Mouse (Mus musculus) myocyte (in vitro differentiated cells): ENCODE measurements at regions not wholly inside any gene's neighbourhood (a gene's known extent, or its start where the extent isn't known, plus 50 kb on each side); places are given as distances from the start of the nearest gene placed in this dataset.

Experiments used
- H3K27me3 ChIP-seq: one replicate; pipeline ENCODE4 v1.6.1; 2011; ENCODE audit not compliant: control insufficient read depth, insufficient read depth, insufficient read length
- H3K36me3 ChIP-seq: one replicate; pipeline ENCODE4 v1.6.1; 2011; ENCODE audit not compliant: control insufficient read depth, insufficient read depth
- H3K4me2 ChIP-seq: one replicate; pipeline ENCODE4 v1.6.1; 2011; ENCODE audit warnings: low read depth, control low read depth
- H3K4me3 ChIP-seq: one replicate; pipeline ENCODE4 v1.5.1; 2011; ENCODE audit warnings: mild to moderate bottlenecking, control low read depth, moderate library complexity
- H3K79me2 ChIP-seq: one replicate; pipeline ENCODE4 v1.6.1; 2011; ENCODE audit not compliant: control insufficient read depth, insufficient read depth
- H3ac ChIP-seq: one replicate; pipeline ENCODE4 v1.6.1; 2011; ENCODE audit not compliant: control insufficient read depth, insufficient read length
- CEBPB ChIP-seq: IDR thresholded peaks from 2 replicates; pipeline ENCODE4 v1.6.1; 2011; ENCODE audit warnings: mild to moderate bottlenecking, moderate library complexity; ENCODE audit not compliant: poor library complexity, insufficient read depth, severe bottlenecking
- E2F4 ChIP-seq: IDR thresholded peaks from one replicate; pipeline ENCODE4 v1.6.1; 2011; ENCODE audit warnings: mild to moderate bottlenecking, control low read depth, moderate library complexity; ENCODE audit not compliant: insufficient read depth
- MAX ChIP-seq: IDR thresholded peaks from one replicate; pipeline ENCODE4 v1.6.1; 2011; ENCODE audit warnings: low read depth, mild to moderate bottlenecking, control low read depth
- MYOD1 ChIP-seq, 3 experiments: IDR thresholded peaks; one replicate each; pipeline ENCODE4 v1.6.1; 2011; ENCODE audit warnings: control low read depth in 2 of 3, low read depth in 2 of 3, mild to moderate bottlenecking in 2 of 3, moderate library complexity in 1 of 3; ENCODE audit not compliant: insufficient read length in 2 of 3, control insufficient read depth in 1 of 3
- MYOG ChIP-seq, 3 experiments: IDR thresholded peaks; one replicate each; pipeline ENCODE4 v1.6.1; 2011; ENCODE audit warnings: control low read depth in 2 of 3, low read depth in 2 of 3, mild to moderate bottlenecking in 2 of 3; ENCODE audit not compliant: insufficient read length in 2 of 3, control insufficient read depth in 1 of 3, insufficient read depth in 1 of 3
- POLR2A ChIP-seq: IDR thresholded peaks from one replicate; pipeline ENCODE4 v1.6.1; 2011; ENCODE audit warnings: low read depth, mild to moderate bottlenecking, control low read depth, moderate library complexity; ENCODE audit not compliant: insufficient read length
- POLR2AphosphoS2 ChIP-seq: IDR thresholded peaks from one replicate; pipeline ENCODE4 v1.6.1; 2011; ENCODE audit warnings: low read depth, control low read depth; ENCODE audit not compliant: insufficient read length
- REST ChIP-seq: IDR thresholded peaks from one replicate; pipeline ENCODE4 v1.6.1; 2011; ENCODE audit warnings: mild to moderate bottlenecking, control low read depth, moderate library complexity; ENCODE audit not compliant: insufficient read depth, insufficient read length
- SRF ChIP-seq: IDR thresholded peaks from one replicate; pipeline ENCODE4 v1.6.1; 2011; ENCODE audit warnings: low read depth; ENCODE audit not compliant: control insufficient read depth, insufficient read length
- TCF12 ChIP-seq: IDR thresholded peaks from one replicate; pipeline ENCODE4 v1.6.1; 2011; ENCODE audit warnings: mild to moderate bottlenecking, control low read depth; ENCODE audit not compliant: poor library complexity, insufficient read depth, severe bottlenecking
- TCF3 ChIP-seq: IDR thresholded peaks from one replicate; pipeline ENCODE4 v1.6.1; 2011; ENCODE audit warnings: low read depth, control low read depth; ENCODE audit not compliant: insufficient read length
- USF1 ChIP-seq: IDR thresholded peaks from one replicate; pipeline ENCODE4 v1.6.1; 2011; ENCODE audit warnings: low read depth, mild to moderate bottlenecking, control low read depth, moderate library complexity

- no peak overlapping the region for H3K4me3 ChIP-seq
- H3K4me2 ChIP-seq, result peak overlapping the region; percentile 81
- no peaks in the 10 kb centered on the region for H3K79me2 ChIP-seq
- H3K27me3 ChIP-seq, result no peaks in the 10 kb centered on the region
- TF ChIP-seq CEBPB (no peak), USF1 (no peak), E2F4 (no peak)
- H3ac ChIP-seq, result no peak overlapping the region
- H3K36me3 ChIP-seq, result no peaks in the 10 kb centered on the region
Observed at GRCm38 (mm10) chr17:9756196-9756595, 86.7 kb upstream of the Pabpc6 start.

DNA sequence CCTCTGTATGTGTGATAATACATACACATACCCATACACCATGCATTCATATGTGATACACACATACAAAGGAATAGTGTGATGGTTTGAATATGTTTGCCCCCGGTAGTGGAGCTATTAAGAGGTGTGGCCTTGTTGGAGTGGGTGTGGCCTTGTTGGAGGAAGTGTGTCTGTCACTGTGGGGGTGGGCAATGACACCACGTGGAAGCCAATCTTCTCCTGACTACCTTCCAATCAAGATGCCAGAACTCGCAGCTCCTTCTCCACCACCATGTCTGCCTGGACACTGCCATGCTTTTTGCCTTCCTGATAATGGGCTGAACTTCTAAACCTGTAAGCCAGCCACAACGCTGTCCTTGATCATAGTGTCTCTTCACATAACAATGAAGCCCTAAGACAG lies 86.1 kb upstream of the Pabpc6 start:
- no peaks in the 10 kb centered on the region for H3K36me3 ChIP-seq
- H3K27me3 ChIP-seq, result no peaks in the 10 kb centered on the region
- H3K4me3 ChIP-seq, result no peak overlapping the region
- no peaks in the 10 kb centered on the region for H3K79me2 ChIP-seq
- H3ac ChIP-seq, result no peak overlapping the region
- no peak for TF ChIP-seq MAX
- TF ChIP-seq MYOG (IDR thresholded peaks at IDR 0.05; ENCODE audit: control insufficient read depth in 1 of 3, insufficient read depth in 1 of 3, insufficient read length in 2 of 3, low read depth in 2 of 3), result no peak
- TF ChIP-seq TCF12, result no peak
- no peak for TF ChIP-seq USF1
- TF ChIP-seq SRF, result no peak
- no peak for TF ChIP-seq REST
- TF ChIP-seq CEBPB, result no peak
- no peak for TF ChIP-seq MYOD1 (IDR thresholded peaks at IDR 0.05; ENCODE audit: control insufficient read depth in 1 of 3, insufficient read length in 2 of 3, low read depth in 2 of 3)
- no peak for TF ChIP-seq POLR2A
- TF ChIP-seq POLR2AphosphoS2, result no peak
- TF ChIP-seq E2F4, result no peak
- no peak for TF ChIP-seq TCF3
- peak overlapping the region; percentile 81 for H3K4me2 ChIP-seq

DNA sequence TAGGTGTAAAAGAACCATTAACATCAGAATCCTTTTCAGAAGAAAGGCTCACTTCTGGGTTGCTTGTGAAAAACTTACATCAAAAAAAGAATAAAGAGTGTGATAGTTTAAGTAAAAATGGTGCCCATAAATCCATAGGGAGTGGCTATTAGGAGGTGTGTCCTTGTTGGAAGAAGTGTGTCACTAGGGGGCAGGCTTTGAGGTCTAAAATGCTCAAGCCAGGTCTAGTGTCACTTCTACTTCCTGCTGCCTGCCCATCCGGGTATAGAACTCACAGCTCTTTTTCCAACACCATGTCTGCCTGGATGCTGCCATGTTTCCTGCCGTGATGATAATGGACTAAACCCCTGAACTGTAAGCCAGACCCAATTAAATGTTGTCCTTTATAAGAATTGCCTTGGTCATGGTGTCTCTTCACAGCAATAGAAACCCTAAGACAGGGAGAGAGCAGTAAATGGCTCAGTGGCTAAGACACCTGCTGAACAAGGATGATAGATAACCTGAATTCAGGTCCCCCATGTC lies 85.4 kb upstream of the Pabpc6 start:
- H3K79me2 ChIP-seq, result no peaks in the 10 kb centered on the region
- TF ChIP-seq USF1 (no peak), MAX (no peak), MYOD1 (IDR thresholded peaks at IDR 0.05; ENCODE audit: control insufficient read depth in 1 of 3, insufficient read length in 2 of 3, low read depth in 2 of 3) (no peak), REST (no peak), TCF3 (no peak), CEBPB (no peak), POLR2AphosphoS2 (no peak), MYOG (IDR thresholded peaks at IDR 0.05; ENCODE audit: control insufficient read depth in 1 of 3, insufficient read depth in 1 of 3, insufficient read length in 2 of 3, low read depth in 2 of 3) (no peak), TCF12 (no peak), SRF (no peak), E2F4 (no peak), POLR2A (no peak)
- no peaks in the 10 kb centered on the region for H3K36me3 ChIP-seq
- H3K4me3 ChIP-seq, result no peak overlapping the region
- H3K27me3 ChIP-seq, result no peaks in the 10 kb centered on the region
- no peak overlapping the region for H3K4me2 ChIP-seq
- no peak overlapping the region for H3ac ChIP-seq

GRCm38 (mm10) chr17:9752848-9753247 lies 83.3 kb upstream of the Pabpc6 start:
- Histone ChIP-seq H3K27me3 (no peaks in the 10 kb centered on the region), H3ac (no peak overlapping the region), H3K79me2 (no peaks in the 10 kb centered on the region), H3K4me3 (no peak overlapping the region), H3K36me3 (no peaks in the 10 kb centered on the region), H3K4me2 (no peak overlapping the region)
- no peak for TF ChIP-seq TCF3
- TF ChIP-seq MYOD1 (IDR thresholded peaks at IDR 0.05; ENCODE audit: control insufficient read depth in 1 of 3, insufficient read length in 2 of 3, low read depth in 2 of 3), result no peak
- TF ChIP-seq REST, result no peak
- no peak for TF ChIP-seq POLR2A
- no peak for TF ChIP-seq CEBPB
- TF ChIP-seq SRF, result no peak
- no peak for TF ChIP-seq POLR2AphosphoS2
- no peak for TF ChIP-seq TCF12
- TF ChIP-seq MYOG (IDR thresholded peaks at IDR 0.05; ENCODE audit: control insufficient read depth in 1 of 3, insufficient read depth in 1 of 3, insufficient read length in 2 of 3, low read depth in 2 of 3), result no peak
- TF ChIP-seq MAX, result no peak
- no peak for TF ChIP-seq USF1
- TF ChIP-seq E2F4, result no peak
